Mouse (Mus musculus) erythroid progenitor cell, adult 5-6 weeks (primary cell): ENCODE data around the gene Sumo1. TPM values are rescaled to one million over a fixed set of nuclear protein-coding genes. Genes with fewer than 3 reads are reported as not detected.
"Not testable (repeated sequence)": the region's sequence is repeated elsewhere in the genome, so short reads cannot be mapped to it uniquely, and the experiment has no call there.

Experiments used
- ATAC-seq: replicated peaks from 2 replicates; pipeline ENCODE4 v1.8.0; 2016; ENCODE audit warnings: moderate number of reproducible peaks, mild to moderate bottlenecking, moderate TSS enrichment, inconsistent platforms; ENCODE audit not compliant: poor library complexity, low FRiP score, severe bottlenecking
- total RNA-seq, 2 experiments: library from RNA; stranded (forward) in 1 of 2; stranded (reverse) in 1 of 2; fragments of 150-400 nt in 1 of 2; fragments of 186-747, 209-891 nt in 1 of 2; gene quantifications; 2 replicates each; pipeline versions ENCODE4 v1.2.3 to v1.2.4; 2015 to 2017; ENCODE audit warnings: low replicate concordance in 2 of 2

The Sumo1 gene
- total RNA-seq, 2 experiments from 2014 or later = 35.9 to 66.7 TPM

DNA sequence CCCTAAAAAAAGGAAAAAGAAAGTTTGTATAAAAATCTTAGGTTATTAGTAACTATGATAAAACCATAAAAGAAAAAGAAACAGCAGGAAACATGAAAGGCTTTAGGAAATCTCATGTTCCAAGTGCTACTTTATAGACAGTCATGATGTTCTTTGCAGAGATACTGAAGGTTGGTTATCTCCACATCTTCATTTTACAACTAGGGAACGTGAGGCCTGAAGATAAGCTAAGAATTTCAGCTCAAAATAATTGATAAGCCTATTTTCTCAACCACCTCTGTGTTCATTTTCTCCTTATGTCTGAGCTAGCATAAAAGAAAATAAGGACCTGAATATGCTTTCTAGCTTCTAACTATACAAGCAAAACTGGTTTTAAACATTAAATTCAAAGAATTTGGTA is 28.1 kb downstream of the Sumo1 start:
- ATAC-seq = no peak

DNA sequence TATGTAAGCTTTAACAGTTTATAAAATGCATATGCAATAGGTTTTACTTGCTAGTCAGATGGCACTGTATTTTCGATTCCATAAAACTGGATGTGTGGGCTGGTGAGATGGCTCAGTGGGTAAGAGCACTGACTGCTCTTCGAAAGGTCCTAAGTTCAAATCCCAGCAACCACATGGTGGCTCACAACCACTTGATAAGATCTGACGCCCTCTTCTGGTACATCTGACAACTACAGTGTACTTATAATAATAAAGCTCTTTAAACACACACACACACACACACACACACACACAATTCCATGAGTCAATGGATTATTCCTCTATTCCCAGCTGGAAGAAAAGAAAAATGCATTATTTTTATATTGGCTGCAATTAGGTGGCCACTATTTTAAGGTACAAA is 32.3 kb downstream of the Sumo1 start:
- no peak for ATAC-seq

DNA sequence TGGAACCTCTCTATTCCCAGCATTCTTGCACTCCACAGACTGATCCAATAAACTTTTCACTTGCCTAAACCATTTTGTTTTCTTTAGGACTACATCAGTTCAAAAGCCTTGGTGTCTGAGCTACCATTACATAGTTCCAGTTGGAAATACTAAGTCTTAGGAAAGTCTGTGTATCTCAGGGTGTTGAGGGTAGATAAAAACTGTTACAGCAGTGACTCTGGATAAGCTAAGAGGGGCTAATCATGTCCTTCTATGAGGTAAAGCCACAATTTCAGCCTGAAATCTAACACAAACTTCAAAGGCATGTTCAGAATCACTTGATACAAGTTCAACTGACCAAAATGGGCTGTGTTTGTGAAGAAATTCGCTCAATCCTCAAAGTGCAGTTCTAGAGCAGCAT is 34.3 kb downstream of the Sumo1 start:
- ATAC-seq = no peak

GRCm38 (mm10) chr1:59633056-59633455 is 37.6 kb downstream of the Sumo1 start:
- no peak for ATAC-seq

- ATAC-seq = no peak
These were observed 38.5 kb downstream of the Sumo1 start for GRCm38 (mm10) chr1:59631986-59632659.

DNA sequence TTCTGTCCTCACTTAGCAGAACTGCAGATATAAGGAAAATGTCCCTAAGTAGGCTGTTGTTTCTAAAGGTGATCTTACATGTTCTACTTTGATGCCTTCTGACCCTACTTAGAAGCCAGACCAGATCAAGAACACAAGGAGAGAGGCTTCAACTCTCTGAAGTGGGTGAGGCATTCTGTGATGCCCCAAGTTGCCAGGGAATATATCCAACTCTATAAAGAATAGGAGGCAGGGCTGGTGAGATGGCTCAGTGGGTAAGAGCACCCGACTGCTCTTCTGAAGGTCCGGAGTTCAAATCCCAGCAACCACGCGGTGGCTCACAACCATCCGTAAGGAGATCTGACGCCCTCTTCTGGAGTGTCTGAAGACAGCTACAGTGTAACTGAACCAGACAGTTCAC is 40.3 kb downstream of the Sumo1 start:
- ATAC-seq = not testable (repeated sequence)

- ATAC-seq = no peak
These were observed 41.4 kb downstream of the Sumo1 start for GRCm38 (mm10) chr1:59629194-59629593.

GRCm38 (mm10) chr1:59625410-59625809 is 45.2 kb downstream of the Sumo1 start:
- no peak for ATAC-seq

- ATAC-seq = peak; percentile 80
These were observed 47.2 kb downstream of the Sumo1 start for GRCm38 (mm10) chr1:59623325-59624017.

DNA sequence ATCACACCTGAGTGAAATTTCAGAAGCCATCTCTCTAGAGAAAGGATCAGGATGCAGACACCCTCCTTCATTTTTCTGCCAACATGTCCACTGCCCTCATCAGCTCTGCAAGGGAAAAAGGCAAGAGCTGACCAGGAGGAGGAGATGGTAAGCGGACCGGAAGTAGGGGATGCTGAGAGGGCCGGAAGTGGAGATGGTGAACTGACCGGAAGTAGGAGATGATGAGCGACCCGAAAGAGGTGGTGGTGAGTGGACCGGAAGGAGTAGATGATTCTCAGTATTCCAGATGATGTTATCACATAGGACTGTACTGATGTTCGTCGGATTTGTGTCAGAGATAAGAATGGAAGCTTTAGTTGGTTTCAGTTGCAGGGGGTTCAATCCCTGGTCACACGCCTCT is 51.4 kb downstream of the Sumo1 start:
- no peak for ATAC-seq

DNA sequence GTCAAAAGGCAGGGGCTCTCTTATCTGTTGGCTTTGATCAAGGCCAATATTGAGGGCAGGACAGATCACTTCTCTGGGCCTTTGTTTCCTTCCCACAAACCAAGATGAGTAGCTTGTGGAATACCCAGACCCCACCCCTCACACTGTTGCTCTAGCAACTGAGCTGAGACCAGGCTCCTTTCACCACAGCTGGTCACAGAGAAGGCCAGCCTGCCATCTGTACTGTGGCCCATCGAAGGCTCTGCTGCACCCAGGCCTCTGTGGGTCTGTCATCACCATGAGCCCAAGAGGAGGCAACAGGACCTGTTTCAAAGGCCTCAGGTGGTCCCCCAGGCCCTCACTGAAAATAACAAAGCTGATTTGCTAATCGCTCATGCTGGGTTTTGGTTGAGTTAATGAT is 55.6 kb downstream of the Sumo1 start:
- ATAC-seq = no peak

DNA sequence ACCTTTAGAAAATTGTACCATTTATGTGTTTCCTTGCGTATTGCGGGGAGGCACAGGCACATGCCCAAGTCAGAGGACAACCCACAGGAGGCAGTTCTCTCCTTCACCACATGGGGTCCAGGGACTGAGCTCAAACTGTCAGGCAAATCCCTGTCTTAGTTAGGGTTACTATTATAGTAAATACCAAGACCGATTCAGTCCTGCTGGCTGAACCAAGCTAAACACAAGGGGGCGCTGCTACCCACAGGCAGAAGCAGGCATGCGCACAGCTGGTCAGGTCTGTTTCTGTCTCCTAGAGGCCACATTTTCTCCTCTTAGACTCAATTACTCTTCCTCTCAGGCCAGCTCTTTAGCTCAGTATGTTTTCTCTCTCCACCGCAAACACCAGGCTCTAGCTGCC is 56.8 kb downstream of the Sumo1 start:
- ATAC-seq = 0 out of 2 replicates have a peak, but pooled peaks have one; percentile 6

- no peak for ATAC-seq
These were observed 59.7 kb downstream of the Sumo1 start for GRCm38 (mm10) chr1:59610929-59611328.

DNA sequence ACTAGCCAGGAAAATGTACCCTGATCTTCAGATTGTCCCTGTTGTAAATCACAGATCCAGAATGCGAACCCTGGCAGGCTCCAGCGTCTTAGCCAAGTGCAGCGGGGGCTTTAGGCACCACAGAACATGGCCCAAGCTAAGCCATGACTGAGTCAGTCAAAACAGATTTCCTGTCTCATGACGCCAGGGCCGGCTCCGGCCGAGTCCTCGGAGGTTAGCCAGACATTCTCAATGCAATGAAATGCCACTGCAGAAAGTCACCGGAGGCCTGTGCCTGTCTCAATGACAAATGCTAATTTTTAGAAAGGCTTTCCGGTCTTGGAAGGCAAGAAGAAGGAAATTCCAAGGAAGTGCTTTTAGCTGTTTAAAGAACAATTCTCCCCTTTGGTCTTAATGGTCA is 60.7 kb downstream of the Sumo1 start:
- no peak for ATAC-seq

DNA sequence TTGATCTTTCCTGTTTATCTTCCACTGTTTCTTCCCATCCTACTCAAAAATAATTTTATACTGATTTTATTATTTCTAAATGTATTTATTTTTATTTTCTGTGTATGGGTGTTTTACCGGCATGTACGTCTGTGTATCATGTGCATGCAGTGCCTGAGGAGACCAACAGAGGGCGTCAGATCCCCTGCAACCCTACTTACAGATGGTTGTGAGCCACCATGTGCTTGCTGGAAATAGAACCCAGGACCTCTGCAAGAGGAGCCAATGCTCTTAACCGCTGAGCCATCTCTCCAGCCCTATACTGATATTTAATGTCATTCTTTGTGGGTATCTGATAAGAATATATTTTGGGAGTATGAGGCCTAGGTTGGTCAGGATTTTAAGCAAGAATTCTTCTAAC is 61.2 kb downstream of the Sumo1 start:
- no peak for ATAC-seq

- no peak for ATAC-seq
These were observed 61.7 kb downstream of the Sumo1 start for GRCm38 (mm10) chr1:59608920-59609319.

DNA sequence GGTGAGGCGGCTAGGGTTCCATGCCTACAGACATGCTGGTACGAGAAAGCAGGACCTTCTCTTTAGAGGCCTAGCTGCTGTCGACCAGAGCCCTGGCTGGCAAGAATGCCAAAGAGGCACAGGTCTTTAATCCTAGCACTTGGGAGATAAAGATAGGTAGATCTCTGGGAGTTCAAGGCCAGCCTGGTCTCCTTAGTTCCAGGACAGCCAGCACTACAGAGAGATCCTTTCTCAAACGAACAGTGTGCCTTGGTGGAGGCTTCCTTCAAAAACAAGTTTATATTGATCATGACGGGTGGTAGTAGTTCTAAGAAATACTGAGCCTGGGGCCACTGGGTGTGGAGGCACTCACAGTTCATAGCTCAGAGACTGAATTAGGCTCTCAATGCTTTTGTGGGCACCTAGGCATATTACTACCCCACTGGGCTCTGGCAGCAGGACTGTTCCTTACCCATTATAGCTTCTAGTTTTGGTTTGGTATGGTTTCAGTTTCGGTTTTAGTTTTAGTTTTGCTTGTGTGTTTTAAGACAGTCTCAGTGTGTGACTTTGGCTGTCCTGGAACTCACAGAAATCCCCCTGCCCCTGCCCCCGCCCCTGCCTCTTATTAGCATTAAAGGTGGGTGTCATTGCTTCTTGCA is 62.4 kb downstream of the Sumo1 start:
- ATAC-seq = no peak

GRCm38 (mm10) chr1:59607071-59607470 is 63.6 kb downstream of the Sumo1 start:
- no peak for ATAC-seq

- ATAC-seq = no peak
These were observed 64.2 kb downstream of the Sumo1 start for GRCm38 (mm10) chr1:59606479-59606878.

DNA sequence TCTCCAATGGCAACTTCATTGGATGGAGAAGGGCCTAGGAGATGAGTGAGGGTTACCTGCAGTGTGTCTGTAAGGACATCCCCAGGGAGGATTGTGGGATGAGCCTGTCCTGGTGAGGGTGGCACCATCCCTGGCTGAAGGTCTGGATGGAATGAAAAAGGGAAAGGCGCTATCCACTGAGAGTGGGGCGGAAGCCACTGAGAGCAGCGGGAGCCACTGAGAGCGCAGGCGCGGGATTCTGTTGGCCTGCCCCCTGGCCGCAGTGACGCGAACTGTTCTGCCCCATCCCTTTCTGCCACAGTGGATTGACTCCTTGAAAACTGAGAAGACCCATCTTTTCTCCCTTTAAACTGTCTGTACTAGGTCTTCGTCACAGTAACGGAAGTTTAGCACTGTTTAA is 66.7 kb downstream of the Sumo1 start:
- ATAC-seq = no peak

- ATAC-seq = no peak
These were observed 67.3 kb downstream of the Sumo1 start for GRCm38 (mm10) chr1:59603417-59603712.
